Mouse (Mus musculus) embryonic facial prominence, embryonic 10.5 days (tissue): ENCODE data around the gene Slc6a6. TPM values are rescaled to one million over a fixed set of nuclear protein-coding genes. Genes with fewer than 3 reads are reported as not detected.

Experiments
- DNase-seq: peaks from one replicate; pipeline ENCODE4 v3.0.0-alpha.2; 2017; ENCODE audit warnings: low spot score
- H3K27ac ChIP-seq: fragments of 300-500 bp; sonication (generic); replicated peaks from 2 replicates; pipeline ENCODE4 v1.5.1; 2016; ENCODE audit warnings: mild to moderate bottlenecking
- H3K27me3 ChIP-seq: fragments of 300-500 bp; sonication (generic); replicated peaks from 2 replicates; pipeline ENCODE4 v1.6.1; 2016; ENCODE audit warnings: low read depth, mild to moderate bottlenecking; ENCODE audit not compliant: poor library complexity, severe bottlenecking
- H3K36me3 ChIP-seq: fragments of 300-500 bp; sonication (generic); replicated peaks from 2 replicates; pipeline ENCODE4 v1.6.1; 2016; ENCODE audit warnings: mild to moderate bottlenecking, moderate library complexity
- H3K4me1 ChIP-seq: fragments of 300-500 bp; sonication (generic); 2 replicates; pipeline ENCODE4 v1.6.1; 2016
- H3K4me3 ChIP-seq: fragments of 300-500 bp; sonication (generic); 2 replicates; pipeline ENCODE4 v1.5.1; 2016; ENCODE audit warnings: mild to moderate bottlenecking, moderate library complexity
- H3K9me3 ChIP-seq: fragments of 300-500 bp; sonication (generic); 2 replicates; pipeline ENCODE4 v1.6.1; 2016; ENCODE audit warnings: mild to moderate bottlenecking
- WGBS: fragments of 180-500 bp; shearing (Covaris S2); methylation state at CpG from one replicate; pipeline ENCODE4 v1.1.7; 2016; 5-methylcytosine and 5-hydroxymethylcytosine counted together
- polyA plus RNA-seq: library from polyadenylated mRNA; unstranded; fragments of >200 nt; fragmentation: Nextera tagmentation; extraction: Ambion mirVana; gene quantifications from 2 replicates; pipeline ENCODE4 v1.2.1, GENCODE M21; 2016

Gene Slc6a6
- polyA plus RNA-seq, 1 experiment from 2014 or later: 55.5 TPM

- Histone ChIP-seq H3K36me3 (peaks cover 97% of the 10 kb centered on the region), H3K27ac (no peak overlapping the region; the same call in 1 of the 2 replicates), H3K4me1 (peaks cover 15% of the 10 kb centered on the region), H3K27me3 (no peaks in the 10 kb centered on the region), H3K4me3 (no peak overlapping the region), H3K9me3 (no peaks in the 10 kb centered on the region)
- WGBS: 88% methylated on average over 8 of the region's 8 CpGs
- no peak for DNase-seq
Measured at GRCm38 (mm10) chr6:91742995-91743394, 59.1 kb downstream of the Slc6a6 start.

DNA sequence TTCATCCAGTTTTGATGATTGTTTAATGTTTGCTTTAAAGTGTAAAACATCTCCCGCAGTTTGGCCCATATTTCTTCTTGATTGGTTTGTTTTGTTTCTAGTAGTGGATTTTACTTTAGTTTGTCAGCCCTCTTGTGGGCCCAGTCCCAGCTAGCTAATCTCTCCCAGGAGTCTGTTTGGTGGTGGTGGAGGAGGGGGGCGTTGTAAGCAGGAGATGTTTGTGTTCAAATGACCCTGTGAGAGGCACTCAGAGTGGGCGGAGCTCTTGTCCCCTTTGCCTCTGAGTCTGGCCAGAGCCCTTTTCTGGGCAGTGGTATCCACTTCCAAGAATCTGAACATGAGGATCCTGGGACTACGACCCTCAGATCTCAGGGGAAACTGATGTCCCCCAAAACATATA is 60.0 kb downstream of the Slc6a6 start:
- Histone ChIP-seq H3K4me3 (no peak overlapping the region), H3K27me3 (no peaks in the 10 kb centered on the region), H3K9me3 (0 out of 2 replicates have a peak, but pooled peaks cover 1% of the 10 kb centered on the region), H3K4me1 (peaks cover 13% of the 10 kb centered on the region), H3K36me3 (peaks cover 97% of the 10 kb centered on the region), H3K27ac (no peak overlapping the region)
- 59% methylated on average over 4 of the region's 4 CpGs for WGBS
- no peak for DNase-seq

DNA sequence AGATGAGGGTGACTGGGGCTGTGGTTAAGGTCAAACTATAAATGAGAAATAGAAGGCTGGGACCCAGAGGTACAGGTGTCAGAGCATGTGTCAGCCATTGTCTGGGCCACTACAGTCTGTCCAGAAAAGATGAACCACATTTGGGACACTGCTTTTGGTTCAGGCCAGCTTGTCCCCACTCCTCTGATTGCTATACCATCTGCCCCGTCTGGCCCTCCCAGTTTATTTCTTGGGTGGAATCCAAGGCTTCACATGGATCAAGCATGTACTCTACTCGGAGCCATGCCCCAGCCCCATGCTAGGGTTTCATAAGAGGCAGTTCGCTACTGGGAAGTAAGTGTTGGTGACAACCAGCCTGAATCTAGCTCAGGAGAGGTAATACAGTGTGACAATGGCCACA is 61.4 kb downstream of the Slc6a6 start:
- WGBS: 91% methylated on average over 3 of the region's 3 CpGs
- Histone ChIP-seq H3K27ac (no peak overlapping the region), H3K9me3 (0 out of 2 replicates have a peak, but pooled peaks cover 4% of the 10 kb centered on the region), H3K27me3 (no peaks in the 10 kb centered on the region), H3K4me1 (peaks cover 13% of the 10 kb centered on the region), H3K4me3 (no peak overlapping the region), H3K36me3 (peaks cover 97% of the 10 kb centered on the region)
- DNase-seq: no peak

DNA sequence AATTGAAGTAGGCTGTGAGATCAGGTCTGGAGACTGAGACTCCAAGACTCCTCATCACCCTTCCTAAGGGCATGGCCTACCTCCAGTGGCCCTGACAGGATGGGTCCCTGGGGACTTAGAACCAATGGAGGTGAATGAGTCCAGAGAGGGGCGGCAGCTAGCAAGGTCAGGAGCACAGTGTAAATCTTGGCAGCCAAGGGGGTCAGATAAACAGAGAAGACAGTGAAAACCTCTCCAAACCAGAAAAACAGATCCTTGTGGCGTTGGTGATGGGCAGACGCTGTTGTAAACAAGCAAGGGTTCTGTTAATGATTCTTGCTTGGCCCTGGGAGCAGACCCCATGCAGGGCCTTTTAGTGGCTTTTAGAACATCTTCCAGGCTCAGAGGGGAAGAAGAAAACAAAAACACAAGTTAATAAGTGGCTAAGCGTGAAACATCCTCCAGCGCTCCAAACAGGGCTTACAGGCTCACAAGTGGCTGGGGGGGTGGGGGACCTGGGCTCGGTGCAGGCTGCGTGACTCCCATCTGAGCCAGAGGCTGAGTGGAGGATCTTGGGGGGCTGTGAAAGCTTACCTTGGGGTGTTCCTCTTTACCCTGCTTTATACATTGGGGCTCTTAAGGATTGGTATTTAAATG is 62.2 kb downstream of the Slc6a6 start:
- 72% methylated on average over 7 of the region's 7 CpGs for WGBS
- Histone ChIP-seq H3K4me3 (no peak overlapping the region), H3K9me3 (0 out of 2 replicates have a peak, but pooled peaks cover 4% of the 10 kb centered on the region), H3K27ac (no peak overlapping the region), H3K4me1 (peaks cover 13% of the 10 kb centered on the region), H3K27me3 (no peaks in the 10 kb centered on the region), H3K36me3 (peaks cover 97% of the 10 kb centered on the region)
- no peak for DNase-seq

- no peak overlapping the region for H3K27ac ChIP-seq
- 74% methylated on average over 5 of the region's 5 CpGs for WGBS
- H3K4me3 ChIP-seq: no peak overlapping the region
- 0 out of 2 replicates have a peak, but pooled peaks cover 4% of the 10 kb centered on the region for H3K9me3 ChIP-seq
- H3K4me1 ChIP-seq: peaks cover 13% of the 10 kb centered on the region
- no peaks in the 10 kb centered on the region for H3K27me3 ChIP-seq
- peaks cover 97% of the 10 kb centered on the region for H3K36me3 ChIP-seq
- no peak for DNase-seq
Measured at GRCm38 (mm10) chr6:91746776-91747175, 62.9 kb downstream of the Slc6a6 start.

- DNase-seq: no peak
- 73% methylated on average over 3 of the region's 3 CpGs for whole genome bisulfite sequencing
- H3K27me3 ChIP-seq: no peaks in the 10 kb centered on the region
- 0 out of 2 replicates have a peak, but pooled peaks cover 4% of the 10 kb centered on the region for H3K9me3 ChIP-seq
- peaks cover 16% of the 10 kb centered on the region for H3K4me1 ChIP-seq
- H3K4me3 ChIP-seq: no peak overlapping the region
- no peak overlapping the region for H3K27ac ChIP-seq
- peaks cover 96% of the 10 kb centered on the region for H3K36me3 ChIP-seq
Measured at GRCm38 (mm10) chr6:91750976-91751375, 67.1 kb downstream of the Slc6a6 start.

GRCm38 (mm10) chr6:91752884-91753283 is 69.0 kb downstream of the Slc6a6 start:
- Histone ChIP-seq H3K4me3 (no peak overlapping the region), H3K4me1 (0 out of 2 replicates have a peak, but pooled peaks cover 9% of the 10 kb centered on the region), H3K9me3 (0 out of 2 replicates have a peak, but pooled peaks cover 4% of the 10 kb centered on the region), H3K27me3 (no peaks in the 10 kb centered on the region), H3K36me3 (peaks cover 96% of the 10 kb centered on the region), H3K27ac (no peak overlapping the region; the same call in 1 of the 2 replicates)
- no peak for DNase-seq
- WGBS: 57% methylated on average over 8 of the region's 8 CpGs

- Histone ChIP-seq H3K36me3 (peaks cover 91% of the 10 kb centered on the region), H3K9me3 (0 out of 2 replicates have a peak, but pooled peaks cover under 1% of the 10 kb centered on the region), H3K27me3 (no peaks in the 10 kb centered on the region), H3K4me3 (no peak overlapping the region), H3K27ac (no peak overlapping the region; the same call in 1 of the 2 replicates), H3K4me1 (0 out of 2 replicates have a peak, but pooled peaks cover 9% of the 10 kb centered on the region)
- DNase-seq: no peak
- 59% methylated on average over 6 of the region's 6 CpGs for WGBS
Measured at GRCm38 (mm10) chr6:91754098-91754497, 70.2 kb downstream of the Slc6a6 start.

DNA sequence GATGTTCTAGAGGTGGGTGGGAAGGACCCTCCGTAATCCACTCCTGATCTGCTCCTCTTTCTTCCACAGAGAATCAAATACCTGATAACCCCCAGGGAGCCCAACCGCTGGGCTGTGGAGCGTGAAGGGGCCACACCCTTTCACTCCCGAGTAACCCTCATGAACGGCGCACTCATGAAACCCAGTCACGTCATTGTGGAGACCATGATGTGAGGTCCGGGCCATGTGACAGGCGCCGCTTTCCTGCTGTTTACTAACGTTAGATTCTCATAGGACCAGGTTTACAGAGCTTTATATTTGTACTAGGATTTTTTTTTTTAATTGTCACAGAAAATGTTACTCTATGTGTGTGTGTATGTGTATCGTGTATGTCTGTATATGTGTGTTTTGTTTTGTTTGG is 71.0 kb downstream of the Slc6a6 start:
- Histone ChIP-seq H3K9me3 (no peaks in the 10 kb centered on the region), H3K27me3 (no peaks in the 10 kb centered on the region), H3K27ac (no peak overlapping the region), H3K36me3 (peaks cover 88% of the 10 kb centered on the region), H3K4me1 (0 out of 2 replicates have a peak, but pooled peaks cover 9% of the 10 kb centered on the region), H3K4me3 (no peak overlapping the region)
- DNase-seq: no peak
- WGBS: 90% methylated on average over 12 of the region's 12 CpGs

DNA sequence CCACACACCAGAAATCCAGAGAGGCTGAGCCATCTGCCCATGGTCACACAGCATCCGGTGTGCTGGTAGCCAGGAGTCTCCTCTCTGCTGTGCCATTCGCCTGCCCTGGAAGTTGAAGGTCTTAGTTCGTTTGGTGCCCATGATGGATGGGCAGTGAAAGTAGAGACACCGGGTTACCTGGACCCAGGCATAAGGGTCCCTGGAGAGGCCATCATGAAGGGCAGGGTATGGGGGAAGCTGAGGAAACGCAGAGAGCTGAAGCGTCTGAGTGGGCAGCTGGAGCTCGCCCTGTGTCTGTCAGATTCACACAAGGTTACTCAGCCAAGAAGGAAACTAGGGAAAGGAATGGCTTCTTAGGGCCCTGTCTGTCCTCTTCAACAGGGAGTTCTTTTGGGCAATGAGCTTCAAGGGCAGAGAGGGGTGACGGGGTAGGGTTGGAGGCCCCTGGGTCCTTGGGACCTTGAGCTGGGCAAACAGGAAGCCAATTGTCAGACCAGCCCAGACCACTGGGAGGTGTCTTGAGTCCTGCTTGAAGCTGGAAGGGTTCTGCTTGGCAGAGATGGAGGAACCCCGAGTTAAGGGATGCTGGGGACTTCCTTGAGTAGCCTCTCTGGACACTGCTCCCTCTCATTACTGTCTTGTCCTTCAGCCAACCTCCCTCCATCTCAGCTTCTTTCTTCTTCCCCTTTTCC is 78.3 kb downstream of the Slc6a6 start:
- Histone ChIP-seq H3K27me3 (no peaks in the 10 kb centered on the region), H3K36me3 (peaks cover 19% of the 10 kb centered on the region), H3K27ac (no peak overlapping the region), H3K4me3 (no peak overlapping the region), H3K4me1 (no peaks in the 10 kb centered on the region), H3K9me3 (no peaks in the 10 kb centered on the region)
- no peak for DNase-seq
- 82% methylated on average over 9 of the region's 9 CpGs for WGBS

GRCm38 (mm10) chr6:91767550-91767949 is 83.7 kb downstream of the Slc6a6 start:
- no peaks in the 10 kb centered on the region for H3K36me3 ChIP-seq
- no peak overlapping the region for H3K4me3 ChIP-seq
- no peak overlapping the region for H3K27ac ChIP-seq
- WGBS: 89% methylated on average over 8 of the region's 8 CpGs
- 0 out of 2 replicates have a peak, but pooled peaks cover 2% of the 10 kb centered on the region for H3K9me3 ChIP-seq
- DNase-seq: no peak
- H3K27me3 ChIP-seq: no peaks in the 10 kb centered on the region
- H3K4me1 ChIP-seq: no peaks in the 10 kb centered on the region

DNA sequence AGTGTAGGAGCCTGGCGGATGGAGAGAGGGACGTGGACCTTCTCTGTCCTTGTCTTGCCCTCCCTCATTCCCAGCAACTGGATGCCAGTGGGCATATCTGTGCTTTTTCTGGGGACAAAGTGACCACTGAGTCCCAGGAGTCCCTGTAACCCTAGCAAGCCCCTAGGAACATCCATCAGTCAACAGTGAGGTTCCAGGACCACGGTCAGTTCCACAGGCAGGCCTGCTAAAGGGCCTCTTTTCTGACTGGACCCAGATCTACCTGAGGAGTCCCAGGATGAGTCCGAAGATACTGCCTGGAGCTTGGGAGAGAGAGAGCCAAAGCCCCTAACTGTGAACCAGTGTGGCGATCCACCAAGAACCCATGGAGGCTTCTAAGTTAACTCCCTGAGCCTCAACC is 90.1 kb downstream of the Slc6a6 start:
- peaks cover 16% of the 10 kb centered on the region for H3K4me1 ChIP-seq
- H3K27ac ChIP-seq: no peak overlapping the region
- DNase-seq: peak; percentile 28
- H3K9me3 ChIP-seq: 0 out of 2 replicates have a peak, but pooled peaks cover 2% of the 10 kb centered on the region
- 74% methylated on average over 5 of the region's 5 CpGs for WGBS
- H3K4me3 ChIP-seq: no peak overlapping the region
- no peaks in the 10 kb centered on the region for H3K27me3 ChIP-seq
- H3K36me3 ChIP-seq: no peaks in the 10 kb centered on the region

- Histone ChIP-seq H3K4me1 (peaks cover 16% of the 10 kb centered on the region), H3K9me3 (no peaks in the 10 kb centered on the region), H3K36me3 (no peaks in the 10 kb centered on the region), H3K27me3 (no peaks in the 10 kb centered on the region), H3K27ac (no peak overlapping the region), H3K4me3 (no peak overlapping the region)
- WGBS: 12% methylated on average over 9 of the region's 9 CpGs
- DNase-seq: peak; percentile 82
Measured at GRCm38 (mm10) chr6:91776543-91776942, 92.7 kb downstream of the Slc6a6 start.
